Mouse (Mus musculus) hindbrain, embryonic 13.5 days (tissue): ENCODE data around the gene Gm136. TPM values are rescaled to one million over a fixed set of nuclear protein-coding genes. Genes with fewer than 3 reads are reported as not detected.
"Not testable (repeated sequence)": the region's sequence is repeated elsewhere in the genome, so short reads cannot be mapped to it uniquely, and the experiment has no call there.

Experiments used
- ATAC-seq: fragments of 200-750 bp; cut with Nextera tagmentation; 2 replicates; pipeline ENCODE4 v1.8.0; 2017; ENCODE audit warnings: moderate TSS enrichment; ENCODE audit not compliant: low FRiP score
- H3K27ac ChIP-seq: fragments of 300-500 bp; sonication (generic); 2 replicates; pipeline ENCODE4 v1.5.1; 2015; ENCODE audit warnings: inconsistent platforms, mild to moderate bottlenecking, moderate library complexity
- H3K27me3 ChIP-seq: fragments of 300-500 bp; sonication (generic); 2 replicates; pipeline ENCODE4 v1.6.1; 2015; ENCODE audit warnings: mild to moderate bottlenecking, inconsistent platforms
- H3K36me3 ChIP-seq: fragments of 300-500 bp; sonication (generic); 2 replicates; pipeline ENCODE4 v1.6.1; 2015; ENCODE audit warnings: mild to moderate bottlenecking, inconsistent platforms
- H3K4me1 ChIP-seq: fragments of 300-500 bp; sonication (generic); replicated peaks from 2 replicates; pipeline ENCODE4 v1.6.1; 2015; ENCODE audit warnings: inconsistent platforms
- H3K4me2 ChIP-seq: fragments of 300-500 bp; sonication (generic); 2 replicates; pipeline ENCODE4 v1.6.1; 2015; ENCODE audit warnings: inconsistent platforms, mild to moderate bottlenecking, moderate library complexity
- H3K4me3 ChIP-seq: fragments of 300-500 bp; sonication (generic); 2 replicates; pipeline ENCODE4 v1.5.1; 2015; ENCODE audit warnings: mild to moderate bottlenecking, inconsistent platforms
- H3K9ac ChIP-seq: fragments of 300-500 bp; sonication (generic); 2 replicates; pipeline ENCODE4 v1.6.1; 2015; ENCODE audit warnings: mild to moderate bottlenecking, inconsistent platforms
- H3K9me3 ChIP-seq: fragments of 300-500 bp; sonication (generic); 2 replicates; pipeline ENCODE4 v1.6.1; 2016; ENCODE audit warnings: inconsistent platforms
- WGBS: fragments of 180-500 bp; shearing (Covaris S2); methylation state at CpG from one replicate; pipeline ENCODE4 v1.1.7; 2015; 5-methylcytosine and 5-hydroxymethylcytosine counted together
- polyA plus RNA-seq: library from polyadenylated mRNA; unstranded; fragments of >200 nt; fragmentation: Nextera tagmentation; extraction: Ambion mirVana; gene quantifications from 2 replicates; pipeline ENCODE4 v1.2.1, GENCODE M21; 2015

The Gm136 gene
- polyA plus RNA-seq, 1 experiment from 2014 or later, result not detected

GRCm38 (mm10) chr4:34749236-34749635 is 6.8 kb downstream of the Gm136 start:
- Histone ChIP-seq H3K4me1 (no peaks in the 10 kb centered on the region), H3K9me3 (no peaks in the 10 kb centered on the region), H3K4me2 (no peak overlapping the region), H3K36me3 (no peaks in the 10 kb centered on the region), H3K4me3 (no peak overlapping the region), H3K9ac (no peak overlapping the region), H3K27ac (no peak overlapping the region), H3K27me3 (no peaks in the 10 kb centered on the region)
- 70% methylated on average over 6 of the region's 6 CpGs for WGBS
- ATAC-seq, result no peak

DNA sequence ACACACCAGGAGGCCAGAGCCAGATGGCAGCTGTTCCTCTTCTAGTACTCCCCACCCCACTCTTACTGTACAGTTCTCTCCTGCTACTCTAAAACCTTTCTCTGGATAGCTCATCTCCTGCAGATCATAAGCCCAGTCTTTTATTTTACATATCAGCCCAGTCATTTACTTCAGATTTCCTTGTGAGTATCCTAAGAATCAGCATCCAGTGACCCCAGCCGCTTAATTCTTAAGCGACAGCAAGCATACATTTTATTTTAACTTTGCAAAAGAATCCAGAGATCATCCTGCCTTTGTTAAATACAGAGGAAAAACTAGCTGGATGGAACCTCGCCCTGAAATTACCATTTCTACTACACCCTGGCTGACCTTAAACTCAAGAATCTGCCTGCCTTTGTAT is 21.6 kb downstream of the Gm136 start:
- H3K27ac ChIP-seq, result no peak overlapping the region
- no peaks in the 10 kb centered on the region for H3K27me3 ChIP-seq
- H3K4me1 ChIP-seq, result peaks cover 8% of the 10 kb centered on the region
- no peak overlapping the region for H3K4me3 ChIP-seq
- H3K4me2 ChIP-seq, result no peak overlapping the region
- no peaks in the 10 kb centered on the region for H3K36me3 ChIP-seq
- 78% methylated on average over 3 of the region's 3 CpGs for WGBS
- no peak for ATAC-seq
- H3K9ac ChIP-seq, result no peak overlapping the region
- H3K9me3 ChIP-seq, result no peaks in the 10 kb centered on the region

DNA sequence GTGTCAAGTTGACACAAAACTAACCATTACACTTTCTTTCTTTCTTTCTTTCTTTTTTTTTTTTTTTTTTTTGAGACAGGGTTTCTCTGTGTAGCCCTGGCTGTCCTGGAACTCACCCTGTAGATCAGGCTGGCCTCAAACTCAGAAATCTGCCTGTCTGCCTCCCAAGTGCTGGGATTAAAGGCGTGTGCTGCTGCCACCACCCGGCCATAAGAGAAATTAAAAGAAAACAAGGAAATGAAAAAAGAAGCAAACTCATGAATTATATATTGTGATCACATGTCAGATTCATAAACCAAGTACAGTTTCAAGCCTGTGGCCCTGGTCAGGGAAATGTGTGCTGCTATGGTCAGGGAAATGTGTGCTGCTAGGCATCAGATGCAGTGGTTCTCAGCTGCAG is 22.6 kb downstream of the Gm136 start:
- not testable (repeated sequence) for H3K9me3 ChIP-seq, H3K36me3 ChIP-seq, H3K9ac ChIP-seq, H3K4me1 ChIP-seq, H3K4me2 ChIP-seq, H3K4me3 ChIP-seq, ATAC-seq, H3K27me3 ChIP-seq, H3K27ac ChIP-seq
- 37% methylated on average over 2 of the region's 2 CpGs for WGBS

DNA sequence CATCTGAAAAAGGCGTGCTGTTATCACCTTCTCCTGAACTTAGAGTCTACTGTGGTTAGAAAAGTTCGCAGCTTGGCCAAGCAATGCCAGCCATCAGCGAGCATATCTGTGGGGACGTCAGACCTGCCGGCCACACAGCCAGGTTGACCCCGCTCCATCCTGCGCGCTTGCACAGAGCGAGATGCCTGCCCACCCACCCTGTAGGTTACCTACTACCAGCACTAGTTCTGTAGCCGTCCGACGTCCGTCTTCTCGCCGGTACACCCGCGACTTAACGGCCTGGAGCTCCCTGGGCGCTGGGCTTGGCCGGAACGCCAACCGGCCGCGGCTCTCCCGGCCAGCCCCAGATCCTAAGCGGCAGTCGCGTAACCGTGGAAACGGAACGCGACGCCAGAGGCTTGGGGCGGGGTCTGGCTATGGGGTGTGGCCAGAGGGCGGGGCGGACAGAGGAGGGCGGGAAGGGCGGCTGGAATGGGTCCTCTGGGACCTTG is 26.2 kb downstream of the Gm136 start, which contains the start of gene Cfap206:
Cfap206 (minus strand) TSS at position 356 of the 491 bp plus-strand sequence.
- H3K4me2 ChIP-seq, result peak within 1 kb of the TSS; percentile 83
- H3K4me1 ChIP-seq, result peaks cover 8% of the 10 kb centered on the region
- H3K4me3 ChIP-seq, result peak within 1 kb of the TSS; percentile 52
- H3K36me3 ChIP-seq, result no peaks in the 10 kb centered on the region
- ATAC-seq, result peak; percentile 92
- H3K27me3 ChIP-seq, result peaks cover 3% of the 10 kb centered on the region; the same call in 1 of the 2 replicates
- H3K9ac ChIP-seq, result peak within 1 kb of the TSS; percentile 72
- H3K27ac ChIP-seq, result no peak within 1 kb of the TSS
- H3K9me3 ChIP-seq, result no peaks in the 10 kb centered on the region
- WGBS, result under 1% methylated on average over 38 of the region's 38 CpGs

GRCm38 (mm10) chr4:34725710-34726109 is 30.4 kb downstream of the Gm136 start:
- H3K9ac ChIP-seq, H3K27me3 ChIP-seq: not testable (repeated sequence)

GRCm38 (mm10) chr4:34724306-34724705 is 31.8 kb downstream of the Gm136 start:
- Histone ChIP-seq H3K4me1 (no peaks in the 10 kb centered on the region), H3K4me3 (no peak overlapping the region), H3K27me3 (peaks cover 3% of the 10 kb centered on the region; the same call in 1 of the 2 replicates), H3K27ac (no peak overlapping the region), H3K36me3 (no peaks in the 10 kb centered on the region), H3K9me3 (peaks cover 1% of the 10 kb centered on the region; the same call in 1 of the 2 replicates), H3K9ac (no peak overlapping the region), H3K4me2 (no peak overlapping the region)
- no peak for ATAC-seq
- WGBS, result 64% methylated on average over 4 of the region's 4 CpGs

More at GRCm38 (mm10) chr4:34725710-34726109, 30.4 kb downstream of the Gm136 start:
- not testable (repeated sequence) for H3K9me3 ChIP-seq, H3K36me3 ChIP-seq, ATAC-seq, H3K4me3 ChIP-seq, H3K4me2 ChIP-seq, H3K27ac ChIP-seq, H3K4me1 ChIP-seq
- WGBS, result 90% methylated on average over 3 of the region's 3 CpGs

- H3K36me3 ChIP-seq, result no peaks in the 10 kb centered on the region
- ATAC-seq, result no peak
- H3K27me3 ChIP-seq, result peaks cover 3% of the 10 kb centered on the region; the same call in 1 of the 2 replicates
- H3K27ac ChIP-seq, result no peak overlapping the region
- no peak overlapping the region for H3K9ac ChIP-seq
- H3K4me3 ChIP-seq, result no peak overlapping the region
- peaks cover 3% of the 10 kb centered on the region; the same call in 1 of the 2 replicates for H3K9me3 ChIP-seq
- 63% methylated on average over 4 of the region's 4 CpGs for WGBS
- H3K4me2 ChIP-seq, result no peak overlapping the region
- no peaks in the 10 kb centered on the region for H3K4me1 ChIP-seq
Observed at GRCm38 (mm10) chr4:34723186-34723585, 32.9 kb downstream of the Gm136 start.

GRCm38 (mm10) chr4:34720127-34720895 is 35.8 kb downstream of the Gm136 start:
- H3K9ac ChIP-seq, result no peak overlapping the region
- H3K4me3 ChIP-seq, result no peak overlapping the region
- no peaks in the 10 kb centered on the region for H3K4me1 ChIP-seq
- ATAC-seq, result no peak
- H3K27me3 ChIP-seq, result no peaks in the 10 kb centered on the region
- peaks cover 3% of the 10 kb centered on the region; the same call in 1 of the 2 replicates for H3K9me3 ChIP-seq
- 91% methylated on average over 7 of the region's 7 CpGs for WGBS
- H3K4me2 ChIP-seq, result no peak overlapping the region
- no peak overlapping the region for H3K27ac ChIP-seq
- H3K36me3 ChIP-seq, result no peaks in the 10 kb centered on the region

GRCm38 (mm10) chr4:34719421-34719820 is 36.6 kb downstream of the Gm136 start:
- WGBS, result 97% methylated on average over 12 of the region's 12 CpGs
- ATAC-seq, result no peak
- H3K27ac ChIP-seq, result no peak overlapping the region

DNA sequence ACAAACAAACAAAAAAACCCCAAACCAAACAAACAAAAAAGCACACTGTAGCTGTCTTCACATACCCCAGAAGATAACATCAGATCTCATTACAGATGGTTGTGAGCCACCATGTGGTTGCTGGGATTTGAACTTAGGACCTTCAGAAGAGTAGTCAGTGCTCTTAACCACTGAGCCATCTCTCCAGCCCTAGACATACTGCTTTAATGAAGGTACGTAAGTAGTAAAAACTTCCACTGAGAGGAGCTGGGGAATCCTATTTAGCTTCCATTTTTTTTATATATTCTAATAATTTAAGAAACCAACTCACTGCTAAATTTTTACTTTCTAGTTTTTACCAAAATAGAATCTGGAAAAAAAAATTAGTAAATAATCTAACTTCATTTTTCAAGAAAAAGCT is 41.0 kb downstream of the Gm136 start:
- no peak overlapping the region for H3K4me2 ChIP-seq

More at GRCm38 (mm10) chr4:34719421-34719820, 36.6 kb downstream of the Gm136 start:
- Histone ChIP-seq H3K4me2 (no peak overlapping the region), H3K4me3 (no peak overlapping the region), H3K9me3 (peaks cover 3% of the 10 kb centered on the region; the same call in 1 of the 2 replicates), H3K36me3 (no peaks in the 10 kb centered on the region), H3K9ac (no peak overlapping the region), H3K4me1 (no peaks in the 10 kb centered on the region), H3K27me3 (no peaks in the 10 kb centered on the region)

DNA sequence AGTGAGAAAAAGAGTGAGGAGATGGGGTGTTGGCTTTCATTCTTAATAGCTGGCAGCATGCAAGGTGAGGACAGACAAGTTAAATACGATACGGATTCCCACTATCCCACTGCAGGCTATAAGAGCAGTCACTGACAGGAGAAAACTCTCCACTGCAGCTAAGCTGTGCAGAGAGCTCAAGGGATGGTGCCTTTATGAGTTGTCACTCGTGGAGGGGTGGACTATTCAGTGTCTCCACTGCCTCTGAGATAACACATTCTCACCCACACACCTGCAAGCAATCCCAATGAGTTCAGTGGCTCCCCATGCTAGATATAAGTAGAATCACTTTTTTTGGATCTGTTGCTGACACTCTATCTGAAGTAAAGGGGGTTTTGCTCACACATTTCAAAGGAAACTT is 47.9 kb downstream of the Gm136 start:
- H3K4me1 ChIP-seq, result no peaks in the 10 kb centered on the region
- WGBS, result 74% methylated on average over 3 of the region's 3 CpGs
- ATAC-seq, result no peak

More for the DNA sequence above, 41.0 kb downstream of the Gm136 start:
- H3K27ac ChIP-seq, result no peak overlapping the region
- no peak overlapping the region for H3K9ac ChIP-seq
- WGBS, result 95% methylated on average over 1 of the region's 1 CpGs
- H3K36me3 ChIP-seq, result no peaks in the 10 kb centered on the region
- H3K4me3 ChIP-seq, result no peak overlapping the region
- H3K27me3 ChIP-seq, result no peaks in the 10 kb centered on the region
- peaks cover 3% of the 10 kb centered on the region; the same call in 1 of the 2 replicates for H3K9me3 ChIP-seq
- H3K4me1 ChIP-seq, result no peaks in the 10 kb centered on the region
- ATAC-seq, result no peak

GRCm38 (mm10) chr4:34707248-34707647 is 48.8 kb downstream of the Gm136 start:
- 66% methylated on average over 3 of the region's 3 CpGs for WGBS
- Histone ChIP-seq H3K9me3 (no peaks in the 10 kb centered on the region), H3K27ac (no peak overlapping the region), H3K4me2 (no peak overlapping the region), H3K4me3 (no peak overlapping the region), H3K36me3 (no peaks in the 10 kb centered on the region), H3K4me1 (no peaks in the 10 kb centered on the region), H3K27me3 (no peaks in the 10 kb centered on the region), H3K9ac (no peak overlapping the region)
- ATAC-seq, result no peak

More for the DNA sequence above, 47.9 kb downstream of the Gm136 start:
- no peak overlapping the region for H3K4me2 ChIP-seq
- H3K36me3 ChIP-seq, result no peaks in the 10 kb centered on the region
- no peak overlapping the region for H3K4me3 ChIP-seq
- no peak overlapping the region for H3K27ac ChIP-seq
- H3K9ac ChIP-seq, result no peak overlapping the region
- no peaks in the 10 kb centered on the region for H3K9me3 ChIP-seq
- no peaks in the 10 kb centered on the region for H3K27me3 ChIP-seq

- no peak overlapping the region for H3K9ac ChIP-seq
- no peaks in the 10 kb centered on the region for H3K4me1 ChIP-seq
- H3K4me3 ChIP-seq, result no peak overlapping the region
- H3K4me2 ChIP-seq, result no peak overlapping the region
- ATAC-seq, result no peak
- H3K27me3 ChIP-seq, result no peaks in the 10 kb centered on the region
- no peak overlapping the region for H3K27ac ChIP-seq
- no peaks in the 10 kb centered on the region for H3K36me3 ChIP-seq
- 72% methylated on average over 4 of the region's 4 CpGs for WGBS
- H3K9me3 ChIP-seq, result no peaks in the 10 kb centered on the region
Observed at GRCm38 (mm10) chr4:34703029-34703428, 53.0 kb downstream of the Gm136 start.
